In genomic region chr19:10205051-10205450, GRCm38 (mm10) we compare ENCODE assay signal across 10 mouse cellular contexts. TPM values are rescaled to one million over a fixed set of nuclear protein-coding genes. Genes with fewer than 3 reads are reported as not detected.
DNase-seq lines count a peak whose midpoint lies in the region; ATAC-seq lines count a peak whose summit lies in the region.
"Had no signal": no experiment of that assay in that cellular context is flagged by ENCODE, and none has a peak within 500 bp of the region (broad histone marks: within the 10 kb centered on the region; RNA-seq: fewer than 3 reads in every experiment).

No protein-coding gene starts in this region.

- peak overlapping the region; percentile 74 for H3K4me3 ChIP-seq in erythroblast, embryonic 14.5 days (replicated peaks)
- H3K4me3 ChIP-seq in forebrain, embryonic 16.5 days (replicated peaks; ENCODE audit: low read length), result peak overlapping the region; percentile 56
- peak overlapping the region; percentile 91 for H3K4me3 ChIP-seq in liver, embryonic 15.5 days (replicated peaks)

- peaks cover 47% of the 10 kb centered on the region for H3K4me1 ChIP-seq in erythroblast, embryonic 14.5 days (ENCODE audit: control insufficient read depth)
- H3K4me1 ChIP-seq in forebrain, embryonic 16.5 days (replicated peaks; ENCODE audit: control insufficient read depth, insufficient read depth, low read length), result peaks cover 20% of the 10 kb centered on the region
- H3K4me1 ChIP-seq in liver, embryonic 15.5 days (replicated peaks), result peaks cover 42% of the 10 kb centered on the region

- peak; percentile 56 for DNase-seq in 3T3-L1 (ENCODE audit: low read depth, low spot score)
- no peak for DNase-seq in c-Kit-positive CD71-positive TER-119-positive erythroid progenitor cells, embryonic 14.5 days (ENCODE audit: low spot score)
- DNase-seq in spleen, postnatal 10 days (ENCODE audit: low spot score in 2 of 2), result no peak
- DNase-seq in right cerebral cortex, postnatal 4 days, result no peak

- H3K9ac ChIP-seq in forebrain, embryonic 16.5 days (replicated peaks; ENCODE audit: low read depth, low read length), result no peak overlapping the region
- H3K9ac ChIP-seq in liver, embryonic 15.5 days, result no peak overlapping the region

- peak overlapping the region; percentile 90 for H3K4me2 ChIP-seq in forebrain, embryonic 16.5 days (ENCODE audit: low read length)
- peak overlapping the region; percentile 75 for H3K4me2 ChIP-seq in liver, embryonic 15.5 days

- H3K9me3 ChIP-seq in erythroblast, embryonic 14.5 days (ENCODE audit: control insufficient read depth, low read length), result no peaks in the 10 kb centered on the region
- no peaks in the 10 kb centered on the region for H3K9me3 ChIP-seq in forebrain, embryonic 16.5 days (ENCODE audit: control insufficient read depth, low read length)
- H3K9me3 ChIP-seq in liver, embryonic 15.5 days (replicated peaks), result no peaks in the 10 kb centered on the region

- no peak for ATAC-seq in erythroblast, adult 5-6 weeks (replicated peaks; ENCODE audit: low FRiP score, poor library complexity, severe bottlenecking)
- ATAC-seq in forebrain, embryonic 16.5 days, result no peak
- ATAC-seq in liver, embryonic 15.5 days (ENCODE audit: insufficient read depth), result no peak

- peaks cover 2% of the 10 kb centered on the region; the same call in 1 of the 2 replicates for H3K27me3 ChIP-seq in erythroblast, embryonic 14.5 days (ENCODE audit: control insufficient read depth)
- no peaks in the 10 kb centered on the region for H3K27me3 ChIP-seq in forebrain, embryonic 16.5 days (replicated peaks; ENCODE audit: control insufficient read depth, insufficient read depth, low read length)
- no peaks in the 10 kb centered on the region for H3K27me3 ChIP-seq in liver, embryonic 15.5 days

- no peak overlapping the region for H3K27ac ChIP-seq in forebrain, embryonic 16.5 days (ENCODE audit: low read length)
- H3K27ac ChIP-seq in liver, embryonic 15.5 days (replicated peaks), result peak overlapping the region; percentile 94; the same call in 1 of the 2 replicates

- 68% methylated on average over 6 of the region's 6 CpGs for whole genome bisulfite sequencing in forebrain, embryonic 16.5 days
- WGBS in liver, embryonic 15.5 days (ENCODE audit: insufficient replicate concordance), result 59% methylated on average over 6 of the region's 6 CpGs

- H3K36me3 ChIP-seq in erythroblast, embryonic 14.5 days (ENCODE audit: control insufficient read depth), result peaks cover 80% of the 10 kb centered on the region
- H3K36me3 ChIP-seq in forebrain, embryonic 16.5 days (ENCODE audit: control insufficient read depth, insufficient read depth), result peaks cover 8% of the 10 kb centered on the region
- H3K36me3 ChIP-seq in liver, embryonic 15.5 days (replicated peaks), result peaks cover 66% of the 10 kb centered on the region

RNA-seq across cellular contexts. Expression of gene Fen1, which starts 1.1 kb away (rescaled TPM):
- 9.7 and 14.5 TPM in 2 replicates for polyA plus RNA-seq in erythroblast, embryonic 14.5 days (2012)
- total RNA-seq in erythroblast, adult 5-6 weeks (2015; ENCODE audit: low replicate concordance), result 15.2 and 26.3 TPM in 2 replicates
- 38.4 and 58.1 TPM in 2 replicates for total RNA-seq in erythroblast, adult 5-6 weeks (2017; ENCODE audit: low replicate concordance)
- polyA plus RNA-seq in forebrain, embryonic 16.5 days (2015; fragmentation: Nextera tagmentation; extraction: Ambion mirVana), result 47.4 and 48.9 TPM in 2 replicates
- 136 and 142 TPM in 2 replicates for polyA plus RNA-seq in liver, embryonic 15.5 days (2015; fragmentation: Nextera tagmentation; extraction: Ambion mirVana)

RNA-seq across cellular contexts. Expression of gene Tmem258, which starts 1.2 kb away (rescaled TPM):
- 1.6 and 2.2 TPM in 2 replicates for polyA plus RNA-seq in erythroblast, embryonic 14.5 days (2012)
- 87.8 and 120 TPM in 2 replicates for total RNA-seq in erythroblast, adult 5-6 weeks (2015; ENCODE audit: low replicate concordance)
- total RNA-seq in erythroblast, adult 5-6 weeks (2017; ENCODE audit: low replicate concordance), result 49.7 and 60.6 TPM in 2 replicates
- 324 and 352 TPM in 2 replicates for polyA plus RNA-seq in forebrain, embryonic 16.5 days (2015; fragmentation: Nextera tagmentation; extraction: Ambion mirVana)
- 254 and 296 TPM in 2 replicates for polyA plus RNA-seq in liver, embryonic 15.5 days (2015; fragmentation: Nextera tagmentation; extraction: Ambion mirVana)

RNA-seq across cellular contexts. Expression of gene Fads1, which starts 22.4 kb away (rescaled TPM):
- 3.0 and 3.7 TPM in 2 replicates for polyA plus RNA-seq in erythroblast, embryonic 14.5 days (2012)
- 19.2 and 38.2 TPM in 2 replicates for total RNA-seq in erythroblast, adult 5-6 weeks (2015; ENCODE audit: low replicate concordance)
- 13.0 and 15.6 TPM in 2 replicates for total RNA-seq in erythroblast, adult 5-6 weeks (2017; ENCODE audit: low replicate concordance)
- polyA plus RNA-seq in forebrain, embryonic 16.5 days (2015; fragmentation: Nextera tagmentation; extraction: Ambion mirVana), result 171 and 179 TPM in 2 replicates
- polyA plus RNA-seq in liver, embryonic 15.5 days (2015; fragmentation: Nextera tagmentation; extraction: Ambion mirVana), result 73.6 and 80.7 TPM in 2 replicates

RNA-seq across cellular contexts. Expression of gene Myrf, which starts 35.5 kb away (rescaled TPM):
- polyA plus RNA-seq in erythroblast, embryonic 14.5 days (2012), result 0.02 TPM in 1 of 2 replicates, not detected in the other
- total RNA-seq in erythroblast, adult 5-6 weeks (2015; ENCODE audit: low replicate concordance), result not detected in 2 replicates
- 0.42 TPM in 1 of 2 replicates, not detected in the other for total RNA-seq in erythroblast, adult 5-6 weeks (2017; ENCODE audit: low replicate concordance)
- 0.29 and 0.30 TPM in 2 replicates for polyA plus RNA-seq in forebrain, embryonic 16.5 days (2015; fragmentation: Nextera tagmentation; extraction: Ambion mirVana)
- polyA plus RNA-seq in liver, embryonic 15.5 days (2015; fragmentation: Nextera tagmentation; extraction: Ambion mirVana), result 2.6 and 3.2 TPM in 2 replicates
- total RNA-seq: granulocyte monocyte progenitor cell, adult 5-6 weeks; megakaryocyte progenitor cell, adult 5-6 weeks had no signal

Comparison
In these comparisons a context has a peak if more than half of its experiments do, and no peak if none do; other contexts are left out.
1. RNA of gene Tmem258, which starts 1.2 kb away (polyA plus RNA-seq): 324 to 352 TPM in forebrain, embryonic 16.5 days and 254 to 296 TPM in liver, embryonic 15.5 days; 1.6 to 2.2 TPM in erythroblast, embryonic 14.5 days; every median in the first group is over 10 times any median in the second.
2. RNA of gene Fads1, which starts 22.4 kb away (polyA plus RNA-seq): 171 to 179 TPM in forebrain, embryonic 16.5 days and 73.6 to 80.7 TPM in liver, embryonic 15.5 days; 3.0 to 3.7 TPM in erythroblast, embryonic 14.5 days; every median in the first group is over 10 times any median in the second.
3. Peak in every context shown above with its lines, with median percentiles within 50 percentile points of each other: H3K4me3 ChIP-seq.